Mouse (Mus musculus) thymus, postnatal 14 days (tissue): ENCODE results near the gene Ccr1.
"Not testable (repeated sequence)": the region's sequence is repeated elsewhere in the genome, so short reads cannot be mapped to it uniquely, and the experiment has no call there.

Experiments
- DNase-seq: peaks from one replicate; pipeline ENCODE4 v3.0.0; 2021

The Ccr1 gene

GRCm38 (mm10) chr9:123968290-123968912 lies at the start of gene Ccr1:
Gene Ccr1 (minus strand): TSS chr9:123968692.
- no peak for DNase-seq

GRCm38 (mm10) chr9:124016048-124016447 lies 47.6 kb upstream of the Ccr1 start:
- no peak for DNase-seq

GRCm38 (mm10) chr9:124014985-124015652 lies 46.6 kb upstream of the Ccr1 start:
- DNase-seq: no peak

- no peak for DNase-seq
Observed at GRCm38 (mm10) chr9:124013270-124013669, 44.8 kb upstream of the Ccr1 start.

- no peak for DNase-seq
Observed at GRCm38 (mm10) chr9:124012691-124013090, 44.2 kb upstream of the Ccr1 start.

GRCm38 (mm10) chr9:123999784-124000183 lies 31.3 kb upstream of the Ccr1 start:
- DNase-seq: no peak

- no peak for DNase-seq
Observed at GRCm38 (mm10) chr9:123997719-123998118, 29.2 kb upstream of the Ccr1 start.

- no peak for DNase-seq
Observed at GRCm38 (mm10) chr9:123991312-123991906, 22.9 kb upstream of the Ccr1 start.

GRCm38 (mm10) chr9:123989671-123990070 lies 21.2 kb upstream of the Ccr1 start:
- DNase-seq: peak; percentile 15

- peak; percentile 51 for DNase-seq
Observed at GRCm38 (mm10) chr9:123986217-123986616, 17.7 kb upstream of the Ccr1 start.

GRCm38 (mm10) chr9:123984943-123985342 lies 16.5 kb upstream of the Ccr1 start:
- no peak for DNase-seq

GRCm38 (mm10) chr9:123982720-123983119 lies 14.2 kb upstream of the Ccr1 start:
- no peak for DNase-seq

GRCm38 (mm10) chr9:123981909-123982308 lies 13.4 kb upstream of the Ccr1 start:
- DNase-seq: no peak

GRCm38 (mm10) chr9:123980858-123981475 lies 12.5 kb upstream of the Ccr1 start:
- DNase-seq: not testable (repeated sequence)

GRCm38 (mm10) chr9:123978308-123978707 lies 9.8 kb upstream of the Ccr1 start, which contains the start of gene Ccr1l1:
Gene Ccr1l1 (minus strand): TSS chr9:123978408.
- DNase-seq: no peak

- DNase-seq: no peak
Observed at GRCm38 (mm10) chr9:123976876-123977663, 8.6 kb upstream of the Ccr1 start.

- DNase-seq: no peak
Observed at GRCm38 (mm10) chr9:123975630-123976029, 7.1 kb upstream of the Ccr1 start.

- not testable (repeated sequence) for DNase-seq
Observed at GRCm38 (mm10) chr9:123966858-123967495, 1.5 kb downstream of the Ccr1 start.

GRCm38 (mm10) chr9:123964776-123965175 lies 3.7 kb downstream of the Ccr1 start:
- DNase-seq: no peak

- DNase-seq: no peak
Observed at GRCm38 (mm10) chr9:123960161-123960560, 8.3 kb downstream of the Ccr1 start.

- DNase-seq: no peak
Observed at GRCm38 (mm10) chr9:123957911-123958413, 10.5 kb downstream of the Ccr1 start.

GRCm38 (mm10) chr9:123956892-123957291 lies 11.6 kb downstream of the Ccr1 start:
- DNase-seq: no peak
